Mouse (Mus musculus) retina, postnatal 7 days (tissue): ENCODE results near the gene Prr18.
"Not testable (repeated sequence)": the region's sequence is repeated elsewhere in the genome, so short reads cannot be mapped to it uniquely, and the experiment has no call there.

Experiments
- DNase-seq: peaks from one replicate; pipeline ENCODE4 v3.0.0-alpha.2; 2012; ENCODE audit warnings: low read depth, low spot score

Prr18 gene

GRCm38 (mm10) chr17:8337159-8337558 is at the start of gene Prr18:
Prr18 (plus strand) TSS chr17:8337459.
- not testable (repeated sequence) for DNase-seq

GRCm38 (mm10) chr17:8289993-8290679 is 47.1 kb upstream of the Prr18 start:
- no peak for DNase-seq

GRCm38 (mm10) chr17:8290736-8291135 is 46.5 kb upstream of the Prr18 start:
- DNase-seq = no peak

- DNase-seq = no peak
These were observed 41.4 kb upstream of the Prr18 start for GRCm38 (mm10) chr17:8295825-8296224.

- DNase-seq = no peak
These were observed 40.9 kb upstream of the Prr18 start for GRCm38 (mm10) chr17:8296313-8296844.

GRCm38 (mm10) chr17:8297746-8298145 is 39.5 kb upstream of the Prr18 start:
- no peak for DNase-seq

- DNase-seq = no peak
These were observed 39.0 kb upstream of the Prr18 start for GRCm38 (mm10) chr17:8298281-8298680.

- no peak for DNase-seq
These were observed 37.7 kb upstream of the Prr18 start for GRCm38 (mm10) chr17:8299524-8299923.

- DNase-seq = no peak
These were observed 35.7 kb upstream of the Prr18 start for GRCm38 (mm10) chr17:8301515-8301914.

GRCm38 (mm10) chr17:8302772-8303438 is 34.4 kb upstream of the Prr18 start:
- DNase-seq = no peak

- DNase-seq = no peak
These were observed 33.6 kb upstream of the Prr18 start for GRCm38 (mm10) chr17:8303671-8304070.

- DNase-seq = no peak
These were observed 31.5 kb upstream of the Prr18 start for GRCm38 (mm10) chr17:8305801-8306200.

GRCm38 (mm10) chr17:8310838-8311614 is 26.2 kb upstream of the Prr18 start, which contains the start of gene Sft2d1:
Sft2d1 (plus strand) TSS chr17:8311102.
- DNase-seq = peak; percentile 97

- no peak for DNase-seq
These were observed 25.5 kb upstream of the Prr18 start for GRCm38 (mm10) chr17:8311751-8312150.

GRCm38 (mm10) chr17:8313976-8314375 is 23.3 kb upstream of the Prr18 start:
- no peak for DNase-seq

- no peak for DNase-seq
These were observed 21.0 kb upstream of the Prr18 start for GRCm38 (mm10) chr17:8316251-8316650.

GRCm38 (mm10) chr17:8326877-8327276 is 10.4 kb upstream of the Prr18 start:
- DNase-seq = not testable (repeated sequence)

GRCm38 (mm10) chr17:8328511-8329174 is 8.6 kb upstream of the Prr18 start:
- DNase-seq = no peak

- DNase-seq = no peak
These were observed 6.7 kb upstream of the Prr18 start for GRCm38 (mm10) chr17:8330602-8331001.

- no peak for DNase-seq
These were observed 2.6 kb downstream of the Prr18 start for GRCm38 (mm10) chr17:8339666-8340374.
